Mouse (Mus musculus): ENCODE measurements around the gene Syt11. TPM values are rescaled to one million over a fixed set of nuclear protein-coding genes. Genes with fewer than 3 reads are reported as not detected.
"Not testable (repeated sequence)": the region's sequence is repeated elsewhere in the genome, so short reads cannot be mapped to it uniquely, and the experiment has no call there.

The Syt11 gene
- 100 to 1,000 TPM; 511 to 528 TPM for total RNA-seq (2021)
- long read RNA-seq, experiment 1, full-length matches to known transcripts, result 359 of 531 reads
- long read RNA-seq, experiment 1, partial matches to known transcripts, result 38 of 531 reads
- long read RNA-seq, experiment 1, other reads (novel, unspliced or antisense), result 134 of 531 reads
- long read RNA-seq, experiment 2, full-length matches to known transcripts, result 181 of 322 reads
- long read RNA-seq, experiment 2, partial matches to known transcripts, result 114 of 322 reads
- long read RNA-seq, experiment 2, other reads (novel, unspliced or antisense), result 27 of 322 reads

DNA sequence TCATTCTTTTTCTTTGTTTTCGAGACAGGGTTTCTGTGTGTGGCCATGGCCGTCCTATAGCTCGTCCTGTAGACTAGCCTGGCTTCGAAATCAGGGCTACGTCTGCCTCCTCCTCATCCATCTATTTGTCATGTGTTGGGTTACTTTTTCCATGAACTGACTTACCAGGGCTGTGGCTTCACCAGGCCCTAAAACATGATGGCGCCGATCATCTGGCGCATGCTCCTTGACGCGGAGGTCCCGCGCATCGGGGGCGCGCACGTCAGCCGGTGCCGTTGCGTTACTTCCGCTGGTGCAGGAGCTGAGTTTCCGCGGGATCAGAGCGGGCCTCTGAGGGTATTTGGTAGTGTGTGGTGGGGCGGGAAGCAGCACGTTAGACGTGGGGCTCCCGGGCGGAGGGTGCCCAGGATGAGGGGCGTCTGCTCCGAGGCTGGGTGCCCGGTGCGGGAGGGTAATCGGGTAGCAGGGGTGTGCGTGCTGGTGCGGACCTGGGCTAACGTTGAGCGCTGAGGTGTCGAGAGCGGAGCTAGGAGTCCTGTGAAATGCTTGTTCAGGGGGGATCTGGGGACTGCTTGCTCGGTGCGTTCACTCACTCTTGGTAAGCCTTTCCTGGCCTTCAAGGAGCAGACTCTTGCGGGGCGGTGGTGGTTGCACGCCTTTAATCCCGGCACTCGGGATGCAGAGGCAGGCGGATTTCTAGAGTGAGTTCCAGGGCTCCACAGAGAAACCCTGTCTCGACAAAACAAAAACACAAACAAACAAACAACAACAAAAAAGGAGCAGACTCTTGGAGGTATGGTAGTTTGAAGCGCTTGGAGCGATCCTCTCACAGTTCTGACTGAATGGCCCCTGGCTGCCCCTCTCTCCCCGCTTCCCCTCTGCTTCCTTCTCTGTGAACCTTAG is at the start of gene Syt11:
Syt11 (minus strand) TSS at position 226 of the 903 bp plus-strand sequence.
- not testable (repeated sequence) for DNase-seq (ENCODE audit: low spot score in 2 of 2)

- no peak for DNase-seq (ENCODE audit: low spot score in 2 of 2)
Observed at GRCm38 (mm10) chr3:88803910-88804540, 29.1 kb upstream of the Syt11 start.

- not testable (repeated sequence) for DNase-seq (ENCODE audit: low spot score in 2 of 2)
Observed at GRCm38 (mm10) chr3:88797507-88797906, 22.5 kb upstream of the Syt11 start.

DNA sequence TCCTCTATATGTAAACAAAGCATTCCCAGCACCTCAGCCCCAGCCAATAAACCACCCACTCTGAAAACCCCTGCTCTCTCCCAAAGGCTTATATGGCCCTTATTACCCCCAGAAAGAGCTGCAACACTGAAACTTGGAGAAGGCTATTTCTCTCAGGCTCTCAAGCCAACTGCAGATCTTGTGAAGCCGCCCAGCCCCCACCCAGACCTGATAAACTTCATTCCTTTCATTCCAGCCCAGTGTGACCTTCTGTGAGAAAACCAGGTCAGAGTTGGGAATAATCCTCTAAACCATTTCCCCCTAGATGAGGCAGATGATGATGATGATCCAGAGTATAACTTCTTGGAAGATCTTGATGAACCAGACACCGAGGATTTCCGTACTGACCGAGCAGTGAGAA is 13.1 kb upstream of the Syt11 start:
- not testable (repeated sequence) for DNase-seq (ENCODE audit: low spot score in 2 of 2)

DNA sequence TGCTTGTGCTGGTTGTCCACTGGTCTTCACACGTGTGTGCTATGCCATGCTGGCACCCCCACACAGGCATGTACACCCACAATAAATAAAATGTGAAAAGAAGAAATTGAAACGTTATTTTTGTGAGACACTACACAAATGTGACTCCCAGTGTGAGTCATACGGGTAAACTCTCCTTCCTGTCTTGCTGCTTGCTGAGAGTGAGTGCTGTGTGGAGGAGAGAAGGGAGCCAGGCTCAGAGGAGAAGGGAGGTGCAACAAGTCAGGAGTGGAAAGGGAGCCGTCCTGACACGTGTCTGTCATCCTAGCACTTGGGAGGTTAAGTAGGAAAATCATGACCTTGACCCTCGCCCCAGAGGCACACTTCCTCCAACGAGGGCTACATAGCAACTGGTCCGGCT is 11.8 kb upstream of the Syt11 start:
- not testable (repeated sequence) for DNase-seq (ENCODE audit: low spot score in 2 of 2)

- DNase-seq (ENCODE audit: low spot score in 2 of 2), result not testable (repeated sequence)
Observed at GRCm38 (mm10) chr3:88786323-88786722, 11.4 kb upstream of the Syt11 start.

- DNase-seq (ENCODE audit: low spot score in 2 of 2), result peak in 1 of 2 experiments; percentile 36
Observed at GRCm38 (mm10) chr3:88784889-88785288, 9.9 kb upstream of the Syt11 start.

DNA sequence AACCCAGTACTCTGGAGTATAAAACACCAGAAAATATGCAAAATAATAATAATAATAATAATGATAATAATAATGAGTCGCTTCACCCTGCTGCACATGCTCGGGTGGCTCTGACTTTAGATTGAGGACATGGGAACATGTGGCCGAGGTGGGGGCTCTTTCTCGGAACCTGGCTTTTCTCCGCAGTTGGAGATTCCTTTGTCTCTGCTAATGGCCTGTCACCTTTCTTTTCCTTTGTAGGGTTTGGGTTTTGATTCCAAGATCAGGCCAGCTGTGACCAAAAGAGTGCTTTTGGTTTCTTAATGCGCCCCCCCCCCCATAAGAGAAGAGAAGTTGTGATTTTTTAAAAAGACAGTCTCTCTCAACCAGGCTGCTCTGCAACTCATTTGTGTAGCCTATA is 1.8 kb downstream of the Syt11 start:
- not testable (repeated sequence) for DNase-seq (ENCODE audit: low spot score in 2 of 2)

- peak; percentile 88 to 97 for DNase-seq (ENCODE audit: low spot score in 2 of 2)
Observed at GRCm38 (mm10) chr3:88772399-88772798, 2.6 kb downstream of the Syt11 start.

DNA sequence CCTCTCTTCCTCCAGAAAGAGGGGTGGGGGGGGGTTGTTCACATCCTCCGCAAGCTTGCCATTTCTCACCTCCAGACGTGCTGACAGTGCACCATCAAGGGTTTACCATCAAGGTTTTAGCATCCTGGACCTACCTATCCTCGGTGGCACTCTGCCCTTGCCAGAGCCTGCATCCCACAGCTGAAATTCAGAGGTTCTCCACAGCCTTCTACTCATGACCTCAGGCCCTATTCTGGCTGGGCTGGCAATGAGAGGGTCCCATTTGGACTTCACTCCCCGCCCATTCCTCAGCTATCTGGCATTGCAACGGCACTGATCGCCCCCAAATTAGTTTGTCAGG is 3.1 kb downstream of the Syt11 start:
- not testable (repeated sequence) for DNase-seq (ENCODE audit: low spot score in 2 of 2)

- DNase-seq (ENCODE audit: low spot score in 2 of 2), result peak; percentile 66 to 78
Observed at GRCm38 (mm10) chr3:88771189-88771940, 3.6 kb downstream of the Syt11 start.

- no peak for DNase-seq (ENCODE audit: low spot score in 2 of 2)
Observed at GRCm38 (mm10) chr3:88762401-88762831, 12.5 kb downstream of the Syt11 start.

- DNase-seq (ENCODE audit: low spot score in 2 of 2), result no peak
Observed at GRCm38 (mm10) chr3:88761619-88762018, 13.3 kb downstream of the Syt11 start.

GRCm38 (mm10) chr3:88758045-88758500 is 16.9 kb downstream of the Syt11 start:
- peak; percentile 73 to 80 for DNase-seq (ENCODE audit: low spot score in 2 of 2)

DNA sequence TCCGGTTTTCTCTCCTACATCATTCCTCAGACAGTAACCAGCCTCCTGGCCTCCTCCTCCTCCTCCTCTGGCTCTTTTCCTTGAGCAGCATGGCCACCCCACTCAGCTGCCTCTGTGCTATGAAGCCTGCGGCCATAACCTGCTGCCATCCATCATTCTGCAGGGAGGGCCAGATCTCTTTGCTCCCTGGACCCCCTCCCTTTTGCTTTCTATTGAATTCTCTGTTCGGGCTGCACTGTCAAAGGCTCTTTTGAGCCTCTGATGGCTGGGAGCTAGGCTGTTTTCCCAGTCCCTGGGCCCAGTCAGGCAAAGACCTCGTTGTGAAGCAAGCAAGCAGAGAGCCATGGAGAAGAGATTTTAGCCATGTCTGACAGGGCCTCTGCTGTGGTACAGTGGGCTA is 18.7 kb downstream of the Syt11 start:
- no peak for DNase-seq (ENCODE audit: low spot score in 2 of 2)

DNA sequence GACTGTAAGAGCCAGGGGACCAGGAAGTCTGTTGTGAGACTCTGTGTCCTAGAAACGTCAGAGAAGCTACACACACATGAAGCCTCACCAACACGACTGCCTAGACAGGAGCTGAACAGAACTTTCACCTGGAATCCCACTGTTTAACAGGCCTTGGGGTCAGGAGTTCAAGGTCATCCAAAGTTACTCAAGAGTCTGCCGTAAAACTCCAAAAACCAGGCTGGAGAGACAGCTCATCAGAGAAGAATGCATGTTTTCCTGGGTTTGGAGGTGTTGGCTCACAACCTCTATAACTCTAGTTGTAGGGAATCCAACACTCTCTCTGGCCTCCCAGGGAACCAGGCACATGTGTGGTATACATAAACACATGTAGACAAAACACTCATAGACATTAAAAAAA is 19.4 kb downstream of the Syt11 start:
- no peak for DNase-seq (ENCODE audit: low spot score in 2 of 2)

DNA sequence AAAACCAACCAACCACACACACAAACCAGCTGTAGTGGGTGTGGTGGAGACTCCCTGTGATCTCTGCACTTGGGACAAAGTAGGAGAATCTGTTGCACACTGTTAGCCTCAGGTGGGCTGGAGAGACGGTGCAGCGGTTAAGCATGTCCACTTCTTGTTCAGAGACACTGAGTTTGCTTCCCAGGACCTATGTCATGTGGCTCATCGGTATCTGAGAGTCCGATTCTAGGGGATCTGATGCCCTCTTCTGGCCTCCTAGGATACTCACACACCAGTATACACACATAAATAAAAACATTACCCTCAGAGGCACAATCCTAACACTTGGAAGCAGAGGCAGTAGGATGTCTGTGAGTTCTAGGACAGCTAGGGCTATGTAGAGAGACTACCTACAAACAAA is 20.7 kb downstream of the Syt11 start:
- no peak for DNase-seq (ENCODE audit: low spot score in 2 of 2)

GRCm38 (mm10) chr3:88746871-88747231 is 28.1 kb downstream of the Syt11 start:
- no peak for DNase-seq (ENCODE audit: low spot score in 2 of 2)

GRCm38 (mm10) chr3:88746139-88746870 is 28.7 kb downstream of the Syt11 start:
- DNase-seq (ENCODE audit: low spot score in 2 of 2), result no peak

DNA sequence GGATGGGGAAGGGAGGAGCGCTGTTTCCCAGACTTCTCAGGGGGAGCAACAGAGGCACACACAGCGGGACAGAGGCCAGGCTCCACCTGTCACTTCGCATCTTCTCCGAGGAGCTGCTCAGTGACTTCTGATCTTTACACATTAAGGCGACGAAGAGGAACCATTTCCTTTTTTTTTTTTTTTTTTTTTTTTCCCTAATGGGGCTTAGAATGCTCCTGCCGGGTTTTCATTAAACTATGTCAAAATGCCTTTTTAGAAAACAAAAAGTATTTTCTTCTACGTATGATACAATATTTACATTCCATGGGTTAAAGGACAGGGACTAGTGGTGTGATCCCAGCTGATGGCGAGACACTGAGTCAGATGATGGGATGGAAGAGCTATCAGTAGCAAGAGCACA is 29.4 kb downstream of the Syt11 start:
- DNase-seq (ENCODE audit: low spot score in 2 of 2), result no peak

Data from left cerebral cortex, adult 18-20 months (tissue).